Mouse (Mus musculus): ENCODE results near the gene Gm21852. TPM values are rescaled to one million over a fixed set of nuclear protein-coding genes. Genes with fewer than 3 reads are reported as not detected.

Gm21852 gene
- total RNA-seq (2023): not detected

DNA sequence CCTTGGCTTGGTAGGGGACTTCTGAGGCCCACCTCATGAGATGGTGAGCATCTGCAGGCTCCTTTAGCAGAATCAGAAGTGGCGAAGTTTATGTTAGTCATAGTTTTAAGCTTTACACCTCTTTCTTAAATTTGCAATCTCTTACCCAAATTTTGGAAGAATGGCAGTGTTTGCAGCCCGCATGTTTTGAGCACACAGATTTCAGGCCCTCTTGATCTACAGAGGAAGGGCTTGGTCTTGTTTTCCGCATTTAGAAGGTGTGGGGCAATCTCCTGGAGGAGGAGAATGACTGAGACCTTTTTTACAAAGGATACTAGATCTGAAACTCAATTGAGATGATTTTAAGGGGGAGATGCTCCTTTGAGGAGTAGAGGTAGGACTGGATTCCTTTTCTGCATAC is at the start of gene Gm21852:
Gene Gm21852, minus strand, starts transcription at position 101 of the 400 bp plus-strand sequence.

Other genes starting within 250 kb of the Gm21852 start
- gene Gm21797, start 123.8 kb upstream of the Gm21852 start, total RNA-seq (2023): not detected
- not detected for gene Gm20795, start 152.9 kb upstream of the Gm21852 start, total RNA-seq (2023)